Mouse (Mus musculus) WW6 (cell line): ENCODE data around the gene Tacc3.

Experiments
- DNase-seq: peaks from one replicate; pipeline ENCODE4 v3.0.0-alpha.2; 2013; ENCODE audit warnings: low read depth, low spot score

Gene Tacc3

DNA sequence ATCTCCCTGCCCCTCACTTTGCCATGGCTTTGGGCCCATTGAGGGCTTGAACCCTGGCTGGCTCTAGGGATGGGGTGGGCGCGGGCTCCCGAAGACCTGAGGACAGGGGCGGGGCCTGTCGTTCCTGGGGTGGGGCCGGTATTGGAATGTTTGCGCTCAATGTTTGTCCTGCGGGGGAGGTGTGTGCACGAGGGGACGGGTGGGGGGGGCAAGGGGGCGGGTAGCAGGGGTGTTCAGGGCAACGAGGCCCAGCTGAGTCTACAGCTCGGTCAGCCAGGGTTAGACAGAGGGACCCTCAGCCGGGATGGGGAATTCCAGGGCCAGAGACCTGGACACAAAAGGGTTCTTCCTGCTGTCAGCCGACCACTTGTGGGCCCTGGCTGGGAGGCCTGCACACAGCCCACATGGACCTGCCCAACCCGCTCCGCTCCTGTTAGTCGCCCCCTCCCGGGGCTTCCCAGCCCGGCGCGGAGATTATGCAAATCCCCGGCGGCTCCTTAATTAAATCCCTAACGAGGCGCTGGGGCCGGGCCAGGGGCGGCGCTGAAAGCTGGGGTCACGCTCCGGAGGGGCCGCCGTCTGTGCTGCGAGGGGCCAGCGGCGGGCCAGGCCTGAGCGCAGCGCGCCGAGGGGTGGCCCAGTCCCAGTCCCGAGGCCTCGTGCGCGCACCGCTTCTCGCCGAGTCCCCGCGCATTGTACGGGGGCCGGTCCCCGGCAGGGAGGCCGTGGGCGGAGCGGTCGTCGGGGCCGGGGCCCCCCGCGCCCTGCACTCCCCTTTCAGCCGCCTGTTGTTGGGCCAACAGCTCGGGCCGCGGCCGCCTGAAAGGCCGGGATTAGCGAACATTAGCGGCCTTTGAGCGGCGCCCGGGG lies 37.2 kb downstream of the Tacc3 start:
- DNase-seq: no peak

DNA sequence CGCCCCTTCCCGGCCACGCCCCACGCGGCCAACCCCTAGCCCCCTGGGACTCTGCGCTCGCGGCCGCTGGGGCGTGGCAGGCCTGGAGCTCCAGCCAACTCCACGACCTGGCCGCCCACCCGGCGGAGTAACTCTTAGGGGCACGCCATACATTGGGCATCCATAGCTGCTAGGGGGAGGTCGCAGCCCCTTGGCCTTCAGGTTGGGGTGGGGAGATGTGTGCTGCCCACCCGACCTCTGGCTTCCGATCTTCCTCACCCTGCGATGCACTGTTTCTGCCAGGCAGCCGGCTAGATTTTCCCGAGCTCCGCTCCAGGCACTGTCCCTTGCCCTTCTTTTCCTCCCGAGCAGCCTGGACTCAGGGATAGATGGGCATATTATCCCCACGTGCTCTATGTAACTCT lies 37.8 kb downstream of the Tacc3 start:
- DNase-seq: no peak

DNA sequence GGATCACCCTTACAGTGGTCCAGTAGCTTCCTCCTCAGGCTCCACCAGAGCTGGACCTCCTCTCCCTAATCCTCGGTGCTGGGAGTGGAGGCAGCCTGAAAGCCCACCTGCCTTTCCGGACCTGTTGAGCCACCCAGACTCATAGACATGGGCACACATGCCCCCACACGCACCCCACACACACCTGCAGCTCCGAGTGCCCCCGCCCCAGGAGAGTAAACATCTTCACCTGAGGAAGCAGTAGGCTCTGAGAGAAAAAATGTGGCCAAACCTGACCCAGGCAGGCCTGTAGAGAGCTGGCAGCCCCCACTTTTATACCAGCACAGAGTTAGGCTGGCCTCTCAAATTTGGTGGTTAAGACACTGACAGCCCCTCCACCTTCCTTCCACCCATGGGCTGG lies 38.5 kb downstream of the Tacc3 start:
- no peak for DNase-seq

DNA sequence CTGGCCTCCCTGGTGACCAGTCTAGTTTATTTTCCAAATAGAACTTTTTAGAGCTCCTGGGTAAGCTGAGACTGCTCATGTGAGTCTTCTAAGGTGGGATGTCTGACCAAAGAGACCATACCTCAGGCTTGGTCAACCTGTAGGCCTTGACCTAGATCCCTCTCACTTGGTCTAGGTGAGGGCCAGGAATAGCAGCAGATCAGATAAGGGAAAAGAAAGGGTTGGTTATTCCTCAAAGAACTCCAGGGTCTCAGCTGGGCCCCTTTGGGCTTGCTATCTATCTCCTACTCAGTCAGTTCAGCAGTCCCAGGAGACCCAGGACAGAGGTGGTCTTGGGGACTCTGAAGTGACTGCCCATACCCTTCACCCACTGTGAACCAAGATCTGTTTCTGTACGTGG lies 39.6 kb downstream of the Tacc3 start:
- DNase-seq: no peak

DNA sequence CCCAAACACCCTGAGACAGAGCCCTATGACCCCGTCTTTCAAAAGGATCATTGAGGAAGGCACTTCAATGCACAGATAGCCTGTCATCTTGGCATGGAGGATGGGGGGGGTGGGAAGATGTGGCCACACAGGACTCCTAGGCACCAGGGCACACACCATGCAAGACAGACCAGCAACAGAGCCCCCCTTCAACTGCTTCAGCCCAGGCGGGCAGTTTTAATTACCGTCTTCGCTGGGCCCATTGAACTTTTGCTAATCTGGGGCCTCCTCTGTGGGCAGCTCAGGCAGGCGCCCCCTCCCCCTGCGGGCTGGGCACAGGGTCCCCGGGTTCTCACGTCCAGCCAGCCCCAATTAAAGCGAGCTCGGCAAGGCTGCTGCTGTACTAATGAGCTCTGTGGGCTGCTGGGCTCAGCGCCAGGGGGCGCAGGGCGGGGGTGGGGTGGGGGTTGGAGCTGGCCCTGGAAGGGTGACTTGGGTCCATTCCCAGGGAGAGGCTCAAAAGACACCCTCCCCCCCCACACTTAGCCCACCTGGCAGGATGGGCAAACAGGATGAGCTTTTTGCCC lies 40.1 kb downstream of the Tacc3 start:
- DNase-seq: no peak

DNA sequence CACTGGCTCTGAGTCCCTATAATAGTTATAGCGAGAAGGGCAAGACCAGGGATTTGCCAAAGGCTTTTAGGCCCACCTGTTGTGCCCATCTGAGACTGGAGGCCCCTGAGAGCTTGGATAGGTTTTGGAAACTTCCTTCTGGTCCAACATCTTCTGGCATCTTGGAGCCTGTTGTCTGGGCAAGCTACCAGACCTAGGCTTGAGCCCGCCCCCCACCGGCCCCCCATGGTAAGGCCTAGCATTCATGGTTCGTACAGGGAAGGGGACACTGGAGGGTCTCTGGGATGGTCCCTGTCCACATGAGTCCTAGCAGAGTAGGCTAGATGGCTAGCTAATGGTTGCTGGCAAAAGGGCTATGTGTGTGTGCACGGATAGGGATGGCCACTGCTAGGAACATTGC lies 40.7 kb downstream of the Tacc3 start:
- DNase-seq: no peak

DNA sequence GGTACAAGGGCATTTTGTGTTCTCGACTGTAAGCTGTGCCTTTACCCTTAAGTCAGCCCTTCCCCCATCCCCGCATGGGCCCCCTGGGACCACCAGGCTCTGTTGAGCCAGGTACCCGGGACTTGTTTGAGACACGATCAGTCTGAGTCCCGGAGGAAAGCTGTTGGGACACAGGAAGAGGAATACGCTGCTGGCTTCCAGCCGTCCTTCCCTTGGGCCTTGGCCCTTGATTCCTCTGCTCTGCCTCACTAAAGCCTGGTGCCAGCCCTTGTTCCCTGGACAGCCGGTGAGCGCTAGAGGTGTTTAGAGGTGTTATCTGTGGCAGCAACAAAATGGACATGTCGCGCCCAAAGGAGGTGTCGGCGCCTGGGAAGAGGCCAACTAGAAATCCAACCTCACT lies 42.1 kb downstream of the Tacc3 start:
- DNase-seq: no peak

DNA sequence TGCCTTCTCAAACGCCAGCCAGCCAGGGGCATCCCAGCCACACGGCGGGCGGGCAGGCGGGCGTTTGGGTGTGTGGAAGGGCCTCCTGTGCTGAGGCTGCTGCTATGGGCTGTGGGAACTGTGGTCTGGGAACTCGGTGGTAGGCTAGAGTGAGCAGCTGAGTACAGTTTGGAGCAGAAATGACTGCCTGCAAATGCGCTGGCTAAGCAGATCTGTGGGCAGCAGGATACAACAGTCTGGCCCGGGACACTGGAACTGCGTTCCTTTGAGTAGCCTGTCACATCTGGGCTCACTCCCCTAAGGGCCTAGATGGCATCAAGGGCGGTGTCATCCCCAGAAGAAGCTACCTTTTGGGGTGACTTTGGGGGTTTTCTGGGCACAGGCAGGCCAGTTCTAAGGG lies 43.9 kb downstream of the Tacc3 start:
- no peak for DNase-seq

DNA sequence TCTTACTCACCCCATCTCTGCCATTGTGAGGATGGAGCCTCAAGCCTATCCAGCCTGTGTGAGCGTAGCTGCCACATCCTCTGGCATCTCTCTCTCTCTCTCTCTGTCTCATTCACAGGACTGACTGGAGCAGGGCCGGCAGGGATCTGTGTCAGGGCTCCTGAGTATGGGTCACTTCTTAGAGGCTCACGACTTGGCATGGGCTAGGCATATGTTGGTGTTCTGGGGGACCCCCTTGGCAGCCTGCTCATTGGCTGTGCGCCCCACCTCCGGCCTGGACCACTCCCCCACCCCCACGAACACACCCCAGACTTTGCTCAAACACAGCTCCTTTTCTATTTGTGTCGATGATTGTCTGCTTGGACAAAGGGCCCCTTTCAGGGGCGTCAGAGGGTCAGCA lies 46.1 kb downstream of the Tacc3 start:
- DNase-seq: no peak

DNA sequence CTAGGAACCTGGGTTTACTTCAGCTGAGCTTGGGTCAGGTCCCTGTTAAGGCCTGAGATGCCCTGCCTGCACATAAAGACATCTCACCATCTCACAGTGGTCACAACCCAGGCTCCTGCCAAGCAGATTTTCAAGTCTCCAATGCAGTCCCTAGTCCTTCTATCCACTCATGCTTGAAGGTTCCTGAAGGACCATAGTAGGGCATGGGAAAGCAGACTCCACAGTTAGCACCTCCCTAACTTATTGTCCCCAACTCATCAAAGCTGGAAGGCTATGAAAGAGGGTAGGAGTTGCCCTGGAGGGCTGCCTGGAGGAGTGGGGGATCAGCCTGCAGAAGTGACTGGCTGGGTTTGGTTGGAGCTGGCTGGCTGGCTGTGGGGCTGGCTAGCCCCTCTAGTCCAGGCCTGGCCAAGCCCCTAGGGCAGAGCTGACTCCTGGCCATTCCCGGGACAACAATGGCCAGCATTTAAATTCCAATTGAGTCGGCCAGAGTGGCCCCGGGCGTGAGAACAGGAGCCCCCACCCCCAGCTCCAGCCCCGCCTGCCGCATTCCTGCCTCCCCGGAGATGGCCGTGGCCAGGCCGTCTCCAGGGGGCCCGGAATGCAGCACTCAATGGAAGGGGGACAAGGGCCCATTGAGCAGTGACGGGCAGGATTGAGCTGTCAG lies 47.1 kb downstream of the Tacc3 start:
- DNase-seq: no peak

DNA sequence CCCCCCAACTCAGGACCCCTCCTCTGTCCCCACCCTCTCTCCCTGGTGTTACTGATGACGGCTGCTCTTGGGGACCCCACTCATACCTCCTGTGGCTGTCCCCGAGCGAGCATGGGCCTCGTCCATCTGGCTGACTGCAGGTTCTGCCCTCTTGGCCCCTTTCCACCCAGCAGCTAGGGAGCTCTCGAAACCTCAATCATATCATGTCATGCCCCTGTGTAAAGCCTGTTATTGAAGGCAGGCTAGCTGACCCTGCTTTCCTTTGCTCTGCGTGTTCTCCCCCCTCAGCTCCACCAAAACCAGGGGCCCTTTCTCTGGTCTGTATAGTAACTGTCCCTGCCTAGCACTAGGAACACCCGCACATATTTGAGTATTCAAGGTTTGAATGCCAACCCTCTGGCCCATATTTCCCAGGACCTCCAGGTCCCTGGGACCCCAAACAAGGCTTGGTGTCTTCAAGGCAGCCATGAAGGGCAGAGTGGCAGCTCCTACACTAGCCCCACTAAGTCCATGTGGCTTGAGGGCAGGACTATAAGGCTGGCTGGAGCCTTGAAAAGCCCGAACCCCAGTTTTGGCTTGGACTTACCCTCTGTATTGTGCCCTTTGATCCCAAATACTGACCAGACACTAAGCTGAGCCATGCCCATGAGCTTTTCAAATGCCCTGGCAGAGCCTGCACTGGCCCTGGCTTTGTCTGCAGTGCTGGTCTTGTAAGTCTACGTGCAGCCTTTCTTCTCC lies 47.9 kb downstream of the Tacc3 start:
- no peak for DNase-seq

DNA sequence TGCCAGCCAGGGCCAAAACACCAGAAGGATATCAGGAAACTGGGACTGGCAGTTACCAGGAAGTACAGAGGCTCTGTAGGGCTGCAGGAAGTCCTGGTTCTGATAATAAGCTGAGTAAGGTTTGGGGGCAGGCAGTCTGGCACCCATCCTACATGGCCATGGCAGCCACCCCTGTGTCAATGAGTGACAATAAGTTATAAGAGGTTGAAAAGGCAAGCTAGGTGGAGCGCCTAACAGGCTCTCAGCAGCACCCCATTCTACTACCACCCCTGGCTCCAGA lies 48.4 kb downstream of the Tacc3 start:
- DNase-seq: no peak

DNA sequence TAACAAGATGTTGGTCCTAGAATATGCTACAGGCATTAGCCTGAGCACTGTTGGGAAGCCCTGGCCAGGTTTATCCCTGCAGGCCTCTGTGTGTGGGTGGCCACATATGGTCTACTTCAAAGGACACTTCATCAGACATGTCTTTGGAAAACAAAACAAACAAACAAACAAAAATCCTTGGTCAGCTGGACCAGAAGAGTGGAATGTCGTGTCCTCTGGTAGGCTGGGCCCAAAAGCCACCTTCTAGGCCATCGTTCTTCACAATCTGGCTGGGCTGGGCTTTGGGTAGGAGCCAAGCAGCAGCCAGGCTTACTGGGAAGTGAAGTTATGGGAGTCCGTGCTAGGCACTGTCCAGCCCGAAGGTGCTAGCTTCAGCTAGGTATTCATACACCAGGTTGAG lies 49.2 kb downstream of the Tacc3 start:
- DNase-seq: no peak

DNA sequence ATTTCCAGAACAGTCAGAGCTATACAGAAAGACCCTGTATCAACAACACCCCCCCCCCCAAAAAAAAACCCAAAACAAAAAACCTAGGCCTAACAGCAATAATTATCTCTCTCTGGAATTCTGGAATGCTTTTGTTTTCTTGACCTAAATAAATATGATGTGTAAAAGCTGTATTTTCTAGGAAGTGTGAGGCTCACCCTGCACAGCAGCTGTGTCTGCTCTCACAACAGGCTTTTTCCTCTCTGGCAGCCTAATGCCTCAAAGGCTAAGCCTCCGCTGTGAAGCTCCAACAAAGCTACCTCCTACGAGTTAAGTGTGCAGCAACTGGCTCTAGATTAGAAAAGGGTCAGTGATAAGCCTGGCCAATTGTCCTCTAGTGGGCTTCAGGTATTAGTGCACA lies 51.1 kb downstream of the Tacc3 start:
- DNase-seq: no peak

DNA sequence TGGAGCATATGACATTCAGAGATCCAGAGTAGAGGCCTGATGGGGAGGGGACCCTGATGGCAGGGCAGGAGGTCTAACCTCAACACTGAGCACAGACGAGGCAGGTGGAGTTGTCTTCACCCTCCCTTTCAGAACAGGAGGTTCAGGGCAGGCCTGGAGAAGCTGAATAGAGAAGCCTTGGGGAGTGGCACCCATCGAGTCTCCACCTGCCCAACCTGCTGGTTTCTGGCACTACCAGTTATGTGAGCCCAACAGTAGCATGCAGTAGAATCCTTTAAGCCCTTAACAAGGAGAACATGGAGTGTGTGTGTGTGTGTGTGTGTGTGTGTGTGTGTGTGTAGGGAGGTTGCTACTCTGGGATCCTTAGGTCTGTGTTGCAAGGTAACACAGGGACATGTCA lies 54.6 kb downstream of the Tacc3 start:
- no peak for DNase-seq

DNA sequence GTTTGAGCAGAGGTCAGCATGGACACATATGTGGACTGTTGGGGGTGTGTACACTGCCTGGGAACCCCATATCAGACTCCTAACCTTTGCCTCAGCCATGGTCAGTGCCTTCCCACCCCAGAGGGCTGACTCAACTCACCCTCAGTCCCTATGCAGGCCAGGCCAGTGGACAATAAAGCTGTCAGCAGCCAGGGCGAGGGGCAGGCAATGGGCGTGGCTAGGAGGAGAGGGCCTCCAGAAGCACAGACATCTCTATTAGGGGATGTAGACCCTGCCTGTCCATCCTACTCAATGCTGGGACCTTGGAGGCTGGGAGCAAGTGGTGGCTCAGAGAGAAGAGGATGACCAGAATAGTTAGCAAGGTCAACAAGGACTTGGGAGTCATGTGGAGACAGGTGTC lies 57.3 kb downstream of the Tacc3 start:
- DNase-seq: no peak

DNA sequence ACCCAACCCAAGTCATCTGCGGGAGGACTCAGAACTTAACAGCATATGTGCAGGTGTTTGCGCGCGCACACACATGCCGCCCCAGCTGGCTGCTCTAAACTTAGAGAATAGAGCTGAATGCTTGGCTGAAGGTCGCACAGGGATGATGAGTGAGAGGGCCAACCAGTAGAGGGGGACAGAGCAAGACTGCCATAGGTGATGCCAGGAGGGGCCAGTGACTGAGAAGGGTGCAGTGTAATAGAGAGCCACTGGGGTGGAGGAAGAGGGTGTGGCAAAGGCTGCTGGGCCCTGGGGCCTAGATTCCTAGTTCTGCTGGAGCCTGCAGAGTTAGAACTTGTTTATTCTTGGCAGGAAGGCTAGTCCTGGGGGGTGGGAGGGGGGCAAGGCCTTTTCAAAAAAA lies 58.5 kb downstream of the Tacc3 start:
- DNase-seq: no peak

DNA sequence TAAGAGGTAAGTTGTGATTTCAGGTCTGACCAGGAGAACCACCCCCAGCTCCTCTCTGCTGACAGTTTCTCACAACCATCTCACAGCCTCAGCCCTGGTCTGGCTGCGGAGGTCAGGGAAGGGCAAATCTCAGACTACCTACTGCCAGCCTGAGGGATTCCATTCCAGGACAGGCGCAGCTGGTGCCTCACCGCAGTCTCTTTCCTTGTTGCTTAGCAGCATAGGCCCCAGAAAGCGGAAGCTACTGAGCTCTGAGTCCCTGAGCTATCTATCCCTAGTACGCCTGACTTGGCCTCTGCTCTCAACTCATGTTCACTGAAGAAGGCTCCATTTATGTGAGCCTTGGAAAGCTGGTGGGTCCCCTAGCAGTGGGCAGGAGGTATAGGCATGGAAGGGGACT lies 60.5 kb downstream of the Tacc3 start:
- DNase-seq: no peak

DNA sequence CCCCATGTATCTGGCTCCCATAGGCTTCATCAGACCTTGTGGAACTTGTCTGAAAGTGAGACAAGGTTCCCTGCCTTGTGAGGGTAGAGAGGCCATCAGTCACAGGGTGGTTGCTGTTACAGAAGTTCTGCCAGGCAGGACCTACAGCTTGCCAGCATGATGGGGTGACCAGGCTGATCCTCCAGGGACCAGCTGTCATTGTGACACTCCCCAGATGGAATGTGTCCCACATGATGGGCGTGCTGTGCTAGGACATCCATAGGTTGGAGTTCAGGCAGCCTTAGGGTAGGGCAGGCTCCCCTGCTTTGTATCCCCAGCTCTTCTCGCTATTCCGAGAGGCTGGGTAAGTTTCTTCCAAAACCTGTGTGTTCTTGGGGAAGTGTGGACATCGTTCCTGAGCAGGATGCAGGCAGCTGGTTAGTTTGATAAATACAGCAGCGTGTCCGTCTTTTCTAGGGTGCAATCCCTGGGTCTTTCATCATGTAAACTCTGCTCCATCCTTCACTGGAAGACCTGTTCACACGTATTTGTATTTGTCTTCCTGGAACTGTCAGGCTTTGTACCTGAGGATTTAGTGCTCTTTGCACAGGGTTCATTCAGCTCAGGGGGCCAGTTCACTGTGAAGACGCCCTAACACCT lies 63.0 kb downstream of the Tacc3 start:
- DNase-seq: no peak

DNA sequence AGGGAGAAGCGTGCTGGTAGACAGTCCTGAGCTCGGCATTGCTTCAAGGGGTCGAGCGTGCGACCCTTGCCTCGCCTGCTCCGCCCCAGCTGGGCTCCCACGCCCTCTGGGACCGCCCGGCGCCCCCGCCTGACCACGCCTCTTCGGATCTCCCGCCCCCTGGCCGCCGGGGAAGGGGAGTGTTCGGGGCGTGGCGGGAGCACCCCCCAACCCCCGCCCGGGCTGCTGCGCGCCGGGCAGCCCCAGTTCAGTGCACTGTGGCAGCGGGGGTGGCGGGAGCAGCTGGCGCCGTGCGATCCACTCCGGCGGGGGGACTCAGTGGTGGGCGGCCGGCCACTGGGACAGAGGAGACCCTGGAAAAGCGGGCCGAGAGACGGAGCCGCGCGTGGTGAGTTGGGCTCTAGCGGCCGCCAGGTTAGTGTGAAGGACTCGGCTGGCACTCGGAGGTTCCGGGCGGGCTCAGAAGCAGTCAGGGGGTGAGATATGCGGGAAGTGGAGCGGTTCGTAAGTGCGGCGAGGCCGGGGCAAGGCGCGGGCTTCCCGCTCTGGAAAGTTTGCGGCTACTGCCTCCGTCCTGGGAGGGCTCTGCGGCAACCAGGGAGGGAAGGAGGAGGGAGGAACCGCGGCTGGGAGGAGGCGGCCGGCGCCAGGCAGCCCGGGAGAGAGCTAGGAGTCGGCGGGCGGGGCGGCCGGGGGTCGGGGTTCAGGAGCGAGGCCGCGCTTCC lies 63.8 kb downstream of the Tacc3 start, which contains the start of gene Fgfr3:
Gene Fgfr3, plus strand, starts transcription at position 134 of the 725 bp plus-strand sequence.
- no peak for DNase-seq

DNA sequence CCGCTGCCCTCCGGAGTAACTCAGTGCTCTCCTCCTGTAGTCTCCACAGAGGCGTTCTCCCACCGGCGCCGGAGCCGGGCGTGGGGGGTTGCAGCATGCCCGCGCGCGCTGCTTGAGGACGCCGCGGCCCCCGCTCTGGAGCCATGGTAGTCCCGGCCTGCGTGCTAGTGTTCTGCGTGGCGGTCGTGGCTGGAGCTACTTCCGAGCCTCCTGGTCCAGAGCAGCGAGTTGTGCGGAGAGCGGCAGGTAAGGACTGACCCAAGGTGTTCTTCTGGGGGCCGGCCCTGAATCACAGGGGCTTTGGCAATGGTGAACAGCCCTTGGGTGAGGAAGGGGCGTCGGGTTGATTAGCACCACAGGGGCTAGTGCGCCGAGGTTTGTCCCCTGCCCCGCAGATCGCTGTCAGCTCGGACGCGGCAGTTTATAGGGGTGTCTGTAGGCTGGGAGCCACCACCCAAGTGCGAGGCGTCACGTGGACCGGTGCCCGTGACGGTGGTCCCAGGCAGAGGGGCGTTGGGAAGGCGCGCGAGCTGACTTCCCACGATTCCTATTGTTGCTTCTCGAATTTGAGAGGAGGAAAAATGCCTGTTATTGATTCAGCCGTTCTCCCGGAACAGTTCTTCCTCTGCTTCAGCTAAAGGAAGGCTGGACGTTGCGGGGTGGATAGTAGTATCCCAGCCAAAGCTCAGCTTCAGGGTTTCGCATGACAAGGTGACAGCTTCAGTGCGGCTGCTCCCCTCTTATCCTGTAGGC lies 64.5 kb downstream of the Tacc3 start:
- no peak for DNase-seq
